Mouse (Mus musculus) embryonic fibroblast, embryonic 13.5 days (primary cell): ENCODE results near the gene Urb1. TPM values are rescaled to one million over a fixed set of nuclear protein-coding genes. Genes with fewer than 3 reads are reported as not detected.

ENCODE experiments used
- H3K27ac ChIP-seq: 2 replicates; pipeline ENCODE4 v1.5.1; 2012; ENCODE audit warnings: low read length, control low read depth, inconsistent platforms; ENCODE audit not compliant: insufficient read depth
- H3K4me1 ChIP-seq: 2 replicates; pipeline ENCODE4 v1.6.1; 2011; ENCODE audit warnings: low read length; ENCODE audit not compliant: control insufficient read depth, insufficient read depth
- H3K4me3 ChIP-seq: 2 replicates; pipeline ENCODE4 v1.5.1; 2011; ENCODE audit warnings: mild to moderate bottlenecking, control low read depth, low read length; ENCODE audit not compliant: insufficient read depth
- CTCF ChIP-seq: IDR thresholded peaks from 2 replicates; pipeline ENCODE4 v1.5.1; 2011; ENCODE audit warnings: mild to moderate bottlenecking, control low read depth, low read length, moderate library complexity, borderline replicate concordance; ENCODE audit not compliant: insufficient read depth
- POLR2A ChIP-seq: IDR thresholded peaks from 2 replicates; pipeline ENCODE4 v1.6.1; 2011; ENCODE audit warnings: low read depth, mild to moderate bottlenecking, control low read depth, low read length, moderate library complexity
- polyA plus RNA-seq: library from polyadenylated mRNA; stranded (reverse); fragments of >200 nt; gene quantifications from 2 replicates; pipeline ENCODE4 v1.2.4, GENCODE M21; 2011; ENCODE audit warnings: low read depth; ENCODE audit not compliant: missing spikeins, insufficient read length

Gene Urb1
- polyA plus RNA-seq, 1 experiment: 6.2 TPM

GRCm38 (mm10) chr16:90775946-90776520 is 34.2 kb downstream of the Urb1 start:
- Histone ChIP-seq H3K27ac (no peak overlapping the region), H3K4me1 (no peaks in the 10 kb centered on the region), H3K4me3 (no peak overlapping the region)
- TF ChIP-seq POLR2A (no peak), CTCF (no peak)

DNA sequence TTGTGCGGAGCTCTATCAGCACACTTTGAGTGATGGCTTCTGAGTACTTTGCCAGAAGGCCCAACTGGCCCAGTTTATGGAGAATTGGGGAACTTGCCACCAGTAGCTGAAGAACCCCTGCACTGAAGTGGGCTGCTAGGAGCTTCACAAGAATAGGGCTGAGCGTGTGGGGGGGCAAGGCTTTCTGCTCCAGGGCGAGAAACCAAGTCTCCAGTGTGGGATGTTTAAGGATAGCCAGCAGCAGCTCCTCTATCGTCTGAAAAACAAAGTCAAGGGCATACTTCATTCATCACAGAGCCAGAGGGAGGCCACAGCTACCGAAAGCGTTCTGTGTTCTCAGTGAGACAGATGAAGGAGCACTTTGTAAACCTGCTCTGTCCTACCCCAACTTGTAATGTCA is 35.6 kb downstream of the Urb1 start:
- no peak overlapping the region for H3K4me3 ChIP-seq
- no peak overlapping the region for H3K27ac ChIP-seq
- no peaks in the 10 kb centered on the region for H3K4me1 ChIP-seq
- TF ChIP-seq POLR2A: no peak
- TF ChIP-seq CTCF: no peak

GRCm38 (mm10) chr16:90774216-90774615 is 36.0 kb downstream of the Urb1 start:
- Histone ChIP-seq H3K27ac (no peak overlapping the region), H3K4me3 (no peak overlapping the region), H3K4me1 (no peaks in the 10 kb centered on the region)
- no peak for TF ChIP-seq POLR2A
- no peak for TF ChIP-seq CTCF

- no peak overlapping the region for H3K27ac ChIP-seq
- H3K4me1 ChIP-seq: peaks cover 7% of the 10 kb centered on the region
- no peak for TF ChIP-seq POLR2A
- TF ChIP-seq CTCF: no peak
- H3K4me3 ChIP-seq: no peak overlapping the region
Measured at GRCm38 (mm10) chr16:90766919-90767454, 43.2 kb downstream of the Urb1 start.

GRCm38 (mm10) chr16:90765195-90765877 is 44.9 kb downstream of the Urb1 start:
- no peak overlapping the region for H3K27ac ChIP-seq
- TF ChIP-seq CTCF: no peak
- TF ChIP-seq POLR2A: no peak

DNA sequence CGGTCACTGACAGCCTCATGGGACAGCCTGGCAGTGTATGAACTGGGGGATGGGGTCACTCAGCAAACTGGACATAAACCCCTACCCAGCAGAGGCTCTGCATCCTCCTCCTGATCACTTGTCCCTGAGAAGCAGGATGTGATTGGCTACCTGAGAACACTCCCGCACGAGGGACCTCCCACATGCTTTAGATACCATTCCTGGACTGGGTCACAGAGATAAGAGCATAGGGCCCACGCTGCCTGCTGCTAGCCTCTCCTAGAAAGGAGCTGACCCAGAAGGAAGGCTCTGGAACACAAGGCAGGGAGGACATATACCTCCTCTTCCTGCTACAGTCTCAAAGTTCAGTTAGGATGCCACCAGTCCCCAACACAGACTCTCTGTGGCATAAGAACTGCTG is 49.7 kb downstream of the Urb1 start:
- Histone ChIP-seq H3K4me1 (peaks cover 5% of the 10 kb centered on the region), H3K27ac (no peak overlapping the region), H3K4me3 (no peak overlapping the region)
- no peak for TF ChIP-seq POLR2A
- no peak for TF ChIP-seq CTCF

More at GRCm38 (mm10) chr16:90765195-90765877, 44.9 kb downstream of the Urb1 start:
- H3K4me3 ChIP-seq: no peak overlapping the region
- peaks cover 7% of the 10 kb centered on the region for H3K4me1 ChIP-seq

DNA sequence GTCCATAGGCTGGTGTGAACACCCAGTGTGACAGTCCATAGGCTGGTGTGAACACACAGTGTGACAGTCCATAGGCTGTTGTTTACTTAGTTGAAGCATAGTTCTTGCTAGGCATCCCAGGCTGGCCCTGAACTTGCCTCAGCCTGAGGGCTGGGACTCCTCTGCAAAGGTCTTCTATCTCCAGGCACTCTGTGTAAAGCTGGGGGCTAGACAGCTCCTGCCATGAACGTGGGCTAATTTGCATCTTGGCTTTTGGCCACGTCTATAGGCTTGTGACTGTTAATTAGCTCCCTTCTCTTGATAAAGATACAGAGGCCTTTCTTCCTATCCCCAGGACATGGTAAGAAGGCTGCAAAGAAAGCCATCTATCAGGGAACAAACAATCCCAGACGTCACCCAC is 50.9 kb downstream of the Urb1 start:
- no peaks in the 10 kb centered on the region for H3K4me1 ChIP-seq
- TF ChIP-seq POLR2A: no peak

GRCm38 (mm10) chr16:90753386-90753941 is 56.7 kb downstream of the Urb1 start:
- TF ChIP-seq POLR2A: no peak
- no peak for TF ChIP-seq CTCF
- Histone ChIP-seq H3K27ac (no peak overlapping the region), H3K4me1 (no peaks in the 10 kb centered on the region), H3K4me3 (no peak overlapping the region)

More for the DNA sequence above, 50.9 kb downstream of the Urb1 start:
- H3K4me3 ChIP-seq: no peak overlapping the region
- H3K27ac ChIP-seq: no peak overlapping the region

DNA sequence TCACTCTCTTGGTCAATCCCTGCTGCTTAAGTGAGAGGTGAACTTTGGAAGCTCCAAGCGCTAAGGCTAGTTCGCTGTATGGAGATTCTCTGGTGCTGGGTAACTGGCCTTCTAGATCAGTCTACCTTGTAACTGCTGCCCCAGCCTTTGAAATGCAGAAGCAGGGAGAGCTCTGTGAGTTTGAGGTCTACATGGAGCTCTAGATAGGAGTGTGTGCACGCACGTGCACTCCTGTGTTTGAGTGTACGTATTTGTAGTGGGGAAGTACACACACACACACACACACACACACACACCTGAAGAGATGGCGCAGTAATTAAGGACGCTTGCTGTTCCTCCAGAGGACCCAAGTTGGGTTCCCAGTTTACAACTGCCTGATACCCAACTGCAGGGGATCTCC is 62.0 kb downstream of the Urb1 start:
- Histone ChIP-seq H3K4me1 (no peaks in the 10 kb centered on the region), H3K27ac (no peak overlapping the region), H3K4me3 (no peak overlapping the region)
- TF ChIP-seq POLR2A: no peak
- no peak for TF ChIP-seq CTCF

- TF ChIP-seq POLR2A (no peak), CTCF (no peak)
- H3K4me3 ChIP-seq: no peak overlapping the region
- no peak overlapping the region for H3K27ac ChIP-seq
- H3K4me1 ChIP-seq: no peaks in the 10 kb centered on the region
Measured at GRCm38 (mm10) chr16:90747143-90747542, 63.1 kb downstream of the Urb1 start.
